Mouse (Mus musculus): ENCODE data around the gene Spint3. TPM values are rescaled to one million over a fixed set of nuclear protein-coding genes. Genes with fewer than 3 reads are reported as not detected.
"Not testable (repeated sequence)": the region's sequence is repeated elsewhere in the genome, so short reads cannot be mapped to it uniquely, and the experiment has no call there.

The Spint3 gene
- not detected in 2 replicates for total RNA-seq (2015)
- not detected in 2 replicates for total RNA-seq (2017)

- not testable (repeated sequence) for ATAC-seq (replicated peaks; ENCODE audit: poor library complexity)
These were observed at the start of gene Spint3 for GRCm38 (mm10) chr2:164573359-164573758. Gene Spint3 (minus strand): TSS chr2:164573459.

GRCm38 (mm10) chr2:164621775-164622174, 48.5 kb upstream of the Spint3 start:
- ATAC-seq (replicated peaks; ENCODE audit: poor library complexity), result no peak

GRCm38 (mm10) chr2:164619050-164619449, 45.8 kb upstream of the Spint3 start:
- ATAC-seq (replicated peaks; ENCODE audit: poor library complexity), result no peak

GRCm38 (mm10) chr2:164615386-164615785, 42.1 kb upstream of the Spint3 start:
- ATAC-seq (replicated peaks; ENCODE audit: poor library complexity), result no peak

GRCm38 (mm10) chr2:164613471-164613870, 40.2 kb upstream of the Spint3 start, which contains the start of the genes Wfdc6b and Wfdc8:
Gene Wfdc6b (plus strand): TSS chr2:164613522.
Gene Wfdc8 (minus strand): TSS chr2:164613626.
- ATAC-seq (replicated peaks; ENCODE audit: poor library complexity), result not testable (repeated sequence)

GRCm38 (mm10) chr2:164608781-164609180, 35.5 kb upstream of the Spint3 start:
- no peak for ATAC-seq (replicated peaks; ENCODE audit: poor library complexity)

- ATAC-seq (replicated peaks; ENCODE audit: poor library complexity), result no peak
These were observed 31.2 kb upstream of the Spint3 start for GRCm38 (mm10) chr2:164604411-164604810.

GRCm38 (mm10) chr2:164603482-164603881, 30.2 kb upstream of the Spint3 start:
- ATAC-seq (replicated peaks; ENCODE audit: poor library complexity), result no peak

GRCm38 (mm10) chr2:164600179-164600578, 26.9 kb upstream of the Spint3 start:
- 0 out of 2 replicates have a peak, but pooled peaks have one; percentile 17 for ATAC-seq (replicated peaks; ENCODE audit: poor library complexity)

GRCm38 (mm10) chr2:164593494-164593893, 20.2 kb upstream of the Spint3 start, which contains the start of gene Eppin:
Gene Eppin (minus strand): TSS chr2:164593594.
- ATAC-seq (replicated peaks; ENCODE audit: poor library complexity), result no peak

GRCm38 (mm10) chr2:164592014-164592413, 18.8 kb upstream of the Spint3 start:
- ATAC-seq (replicated peaks; ENCODE audit: poor library complexity), result peak; percentile 69

GRCm38 (mm10) chr2:164585025-164585725, 11.9 kb upstream of the Spint3 start, which contains the start of gene Wfdc6a:
Gene Wfdc6a (minus strand): TSS chr2:164585447.
- not testable (repeated sequence) for ATAC-seq (replicated peaks; ENCODE audit: poor library complexity)

- 0 out of 2 replicates have a peak, but pooled peaks have one; percentile 21 for ATAC-seq (replicated peaks; ENCODE audit: poor library complexity)
These were observed 5.8 kb downstream of the Spint3 start for GRCm38 (mm10) chr2:164567460-164567859.

GRCm38 (mm10) chr2:164566997-164567396, 6.3 kb downstream of the Spint3 start:
- no peak for ATAC-seq (replicated peaks; ENCODE audit: poor library complexity)

GRCm38 (mm10) chr2:164564346-164564745, 8.9 kb downstream of the Spint3 start:
- ATAC-seq (replicated peaks; ENCODE audit: poor library complexity), result no peak

GRCm38 (mm10) chr2:164563339-164564038, 9.8 kb downstream of the Spint3 start:
- peak; percentile 60 for ATAC-seq (replicated peaks; ENCODE audit: poor library complexity)

GRCm38 (mm10) chr2:164562391-164563188, 10.7 kb downstream of the Spint3 start, which contains the start of gene Wfdc2:
Gene Wfdc2 (plus strand): TSS chr2:164562413.
- no peak for ATAC-seq (replicated peaks; ENCODE audit: poor library complexity)

- ATAC-seq (replicated peaks; ENCODE audit: poor library complexity), result no peak
These were observed 13.2 kb downstream of the Spint3 start for GRCm38 (mm10) chr2:164560106-164560505.

GRCm38 (mm10) chr2:164558991-164559645, 14.1 kb downstream of the Spint3 start:
- ATAC-seq (replicated peaks; ENCODE audit: poor library complexity), result peak; percentile 42

GRCm38 (mm10) chr2:164558426-164558825, 14.8 kb downstream of the Spint3 start:
- ATAC-seq (replicated peaks; ENCODE audit: poor library complexity), result peak; percentile 27; the same call in 1 of the 2 replicates
